Mouse (Mus musculus) olfactory bulb, adult 2 months (tissue): ENCODE measurements around the gene Gm15217.

Source experiments
- CTCF ChIP-seq: fragments of 200-500 bp; IDR thresholded peaks from 2 replicates; pipeline ENCODE4 v1.5.1; 2012; ENCODE audit warnings: low read depth, mild to moderate bottlenecking, low read length, moderate library complexity; ENCODE audit not compliant: insufficient read depth
- POLR2A ChIP-seq: fragments of 200-500 bp; IDR thresholded peaks from 2 replicates; pipeline ENCODE4 v1.6.1; 2012; ENCODE audit warnings: mild to moderate bottlenecking, low read depth, low read length, moderate library complexity; ENCODE audit not compliant: insufficient read depth

GRCm38 (mm10) chr14:46399925-46400324, 20.7 kb downstream of the Gm15217 start:
- TF ChIP-seq CTCF (no peak), POLR2A (no peak)
